Mouse (Mus musculus) mouse trophoblast stem cell (cell line): ENCODE measurements around the gene Fstl4.

ENCODE experiments used
- in situ Hi-C, 2 experiments: fragments of 300-500 bp; cut with MseI, MboI; formaldehyde crosslinking; loops; 2 replicates in 1 of 2; 3 replicates in 1 of 2; pipeline ENCODE4 v1.15.1; 2025

Gene Fstl4

GRCm38 (mm10) chr11:52767921-52768320 is 3.5 kb downstream of the Fstl4 start:
- in situ Hi-C loops: loop anchor here in 1 of 2 experiments (10.0 kb wide), 1 partner anchor 343 kb away; no protein-coding TSS in a partner anchor

GRCm38 (mm10) chr11:52773073-52773472 is 8.6 kb downstream of the Fstl4 start:
- in situ Hi-C loops: no loop called here

DNA sequence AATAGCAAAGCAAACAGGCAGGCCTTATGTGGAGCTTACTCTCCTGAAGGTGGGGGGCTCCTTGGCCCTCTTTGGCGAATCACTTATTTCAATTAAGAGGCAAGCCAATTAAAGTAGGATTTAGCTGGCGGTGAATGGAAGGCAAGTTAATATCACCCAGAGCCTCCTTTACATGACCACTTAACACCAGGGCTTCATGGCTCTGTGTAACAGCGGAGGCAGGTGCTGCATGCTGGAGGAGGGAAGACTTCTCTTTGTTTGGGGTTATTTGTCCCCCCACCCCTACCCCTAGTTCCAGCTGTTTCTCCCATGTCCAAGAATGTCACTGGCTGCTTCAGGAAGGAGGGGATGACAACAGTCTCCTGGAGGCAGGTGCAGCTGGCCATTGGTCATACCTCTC is 10.9 kb downstream of the Fstl4 start:
- in situ Hi-C loops: no loop called here

- in situ Hi-C loops: no loop called here
Observed at GRCm38 (mm10) chr11:52782426-52782825, 18.0 kb downstream of the Fstl4 start.

DNA sequence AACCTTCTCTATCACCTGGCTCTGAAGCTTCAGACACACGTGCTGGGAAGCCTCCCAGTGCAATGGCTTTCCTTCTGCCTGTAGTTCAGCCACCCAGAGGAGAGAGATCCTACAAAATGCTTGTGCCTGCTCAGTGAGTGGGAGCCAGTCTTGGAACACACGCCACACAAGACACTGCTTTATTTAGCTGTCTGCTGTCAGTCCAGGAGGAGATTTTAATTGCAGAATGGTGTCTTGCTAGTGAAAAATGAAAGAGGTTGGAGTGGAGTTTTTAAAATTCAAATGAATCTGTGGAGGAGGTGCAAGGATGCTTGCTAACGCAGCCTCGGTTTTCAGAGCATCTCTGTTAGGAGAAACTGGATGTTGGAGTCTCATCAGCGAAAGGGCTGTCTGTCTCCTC is 29.9 kb downstream of the Fstl4 start:
- in situ Hi-C loops: no loop called here

DNA sequence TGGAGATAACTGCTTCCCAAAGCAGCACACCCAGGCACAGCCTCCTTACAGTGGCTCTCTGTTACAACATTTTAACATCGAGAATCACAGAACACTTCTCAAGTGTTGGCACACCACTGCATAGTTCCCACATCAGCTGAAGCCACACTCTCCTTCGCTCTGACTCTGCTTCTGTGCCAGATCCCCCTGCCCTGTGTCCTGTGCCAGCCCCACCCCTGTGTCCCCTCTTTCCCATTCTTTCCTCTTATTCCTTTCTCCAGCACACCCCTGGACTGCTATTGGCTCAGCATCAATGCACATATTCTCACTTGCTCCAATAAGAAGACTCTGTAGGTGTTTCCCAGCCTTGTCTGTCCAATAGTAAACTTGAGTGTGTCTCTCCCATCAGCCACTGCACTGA is 45.1 kb downstream of the Fstl4 start:
- in situ Hi-C loops: no loop called here

- in situ Hi-C loops: no loop called here
Observed at GRCm38 (mm10) chr11:52816004-52816403, 51.6 kb downstream of the Fstl4 start.

GRCm38 (mm10) chr11:52820336-52820905 is 56.0 kb downstream of the Fstl4 start:
- in situ Hi-C loops: no loop called here

GRCm38 (mm10) chr11:52826591-52826990 is 62.2 kb downstream of the Fstl4 start:
- in situ Hi-C loops: no loop called here

GRCm38 (mm10) chr11:52831631-52832310 is 67.3 kb downstream of the Fstl4 start:
- in situ Hi-C loops: no loop called here

DNA sequence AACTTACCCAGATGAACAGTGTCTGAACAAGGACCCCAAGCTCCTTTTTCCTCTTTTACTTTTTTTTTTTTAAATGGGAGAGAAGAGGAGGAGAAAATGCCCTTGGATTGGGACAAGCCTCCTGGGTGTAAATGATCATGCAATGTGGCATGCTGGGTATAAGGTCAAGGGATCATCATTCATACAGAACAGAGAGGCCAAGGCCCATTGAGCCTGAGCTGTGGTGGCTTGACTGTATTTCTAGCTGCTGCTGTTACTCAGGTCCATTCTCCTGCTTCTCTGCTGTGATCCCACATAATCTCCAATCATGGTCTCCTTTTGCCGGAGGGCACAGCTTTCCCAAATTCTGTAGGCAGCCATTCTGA is 67.9 kb downstream of the Fstl4 start:
- in situ Hi-C loops: no loop called here

GRCm38 (mm10) chr11:52848691-52849090 is 84.3 kb downstream of the Fstl4 start:
- in situ Hi-C loops: no loop called here

- in situ Hi-C loops: no loop called here
Observed at GRCm38 (mm10) chr11:52850071-52850470, 85.6 kb downstream of the Fstl4 start.

GRCm38 (mm10) chr11:52872846-52873512 is 108.5 kb downstream of the Fstl4 start:
- in situ Hi-C loops: no loop called here

- in situ Hi-C loops: no loop called here
Observed at GRCm38 (mm10) chr11:52875916-52876765, 111.7 kb downstream of the Fstl4 start.

DNA sequence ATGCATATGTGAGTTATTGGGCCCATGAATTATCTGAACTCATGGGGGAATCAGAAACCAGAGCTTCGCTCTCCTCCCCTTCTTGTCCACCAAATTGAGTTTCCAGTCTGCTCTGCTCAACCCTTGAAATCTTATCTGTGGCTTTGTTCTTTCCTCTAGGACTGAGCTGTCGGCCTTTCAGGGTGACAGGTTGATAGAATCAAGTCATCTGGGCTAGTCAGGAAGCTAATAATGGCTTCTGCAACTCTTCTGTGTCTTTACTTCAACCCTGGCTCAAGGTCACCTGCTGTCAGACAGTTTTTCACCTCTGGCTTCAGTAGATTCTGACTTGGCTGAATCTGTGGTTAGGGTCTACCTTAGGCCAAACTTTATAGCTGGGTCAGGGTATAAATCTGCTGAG is 113.2 kb downstream of the Fstl4 start:
- in situ Hi-C loops: no loop called here

- in situ Hi-C loops: no loop called here
Observed at GRCm38 (mm10) chr11:52879958-52880357, 115.5 kb downstream of the Fstl4 start.

DNA sequence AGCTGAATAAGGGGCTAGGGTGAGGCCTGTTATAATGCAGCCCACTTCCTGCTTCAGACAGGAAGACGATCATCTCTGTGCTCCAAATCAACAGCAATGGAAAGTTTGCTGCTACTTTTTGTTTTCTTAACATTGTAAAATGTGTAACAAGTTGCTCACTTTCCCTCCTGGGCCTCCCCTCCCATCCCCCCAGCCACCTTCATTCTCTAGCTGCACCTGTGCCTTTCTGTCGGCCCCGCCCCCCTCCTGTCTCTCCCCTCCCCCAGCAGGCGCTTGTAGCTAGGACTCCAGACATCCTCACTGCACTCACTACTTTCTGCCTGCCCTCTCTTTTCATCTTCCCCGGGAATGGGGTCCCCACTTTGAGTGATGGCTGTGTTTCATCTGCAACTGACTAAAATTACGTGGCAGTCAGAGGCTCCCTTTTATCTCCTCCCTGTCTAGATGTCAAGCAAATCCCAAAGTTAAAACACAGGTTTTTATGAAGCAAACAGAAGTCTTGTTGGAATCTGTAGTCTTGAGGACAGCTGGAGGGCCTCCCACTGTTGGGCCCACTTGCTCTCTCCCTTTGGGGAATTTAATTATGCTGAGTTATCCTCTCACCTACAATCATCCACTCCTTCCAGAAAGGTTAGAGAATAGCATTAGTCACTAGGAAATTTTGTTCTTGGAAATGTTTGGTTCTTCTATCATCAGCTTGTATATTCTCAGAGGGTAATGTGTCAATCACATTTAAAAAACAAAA is 122.3 kb downstream of the Fstl4 start:
- in situ Hi-C loops: no loop called here

DNA sequence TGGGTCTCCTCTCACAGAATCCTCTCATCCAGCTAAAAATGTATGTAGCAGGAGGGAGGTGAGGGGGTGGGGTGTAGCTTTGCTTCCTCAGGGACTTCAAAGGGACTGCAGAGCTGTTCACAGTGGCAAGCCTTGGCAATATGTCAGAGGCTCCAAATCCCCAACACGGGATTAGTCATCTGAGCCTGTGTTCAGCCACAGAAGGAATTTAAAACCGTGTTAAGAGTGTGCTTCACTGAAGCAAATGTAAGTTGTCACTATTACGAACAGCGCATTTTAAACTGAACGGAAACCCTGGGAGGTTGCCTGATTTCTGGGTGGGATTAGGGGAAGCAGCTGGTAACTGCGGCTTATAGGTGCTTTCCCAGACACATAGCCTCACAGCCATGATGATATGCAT is 123.7 kb downstream of the Fstl4 start:
- in situ Hi-C loops: no loop called here

DNA sequence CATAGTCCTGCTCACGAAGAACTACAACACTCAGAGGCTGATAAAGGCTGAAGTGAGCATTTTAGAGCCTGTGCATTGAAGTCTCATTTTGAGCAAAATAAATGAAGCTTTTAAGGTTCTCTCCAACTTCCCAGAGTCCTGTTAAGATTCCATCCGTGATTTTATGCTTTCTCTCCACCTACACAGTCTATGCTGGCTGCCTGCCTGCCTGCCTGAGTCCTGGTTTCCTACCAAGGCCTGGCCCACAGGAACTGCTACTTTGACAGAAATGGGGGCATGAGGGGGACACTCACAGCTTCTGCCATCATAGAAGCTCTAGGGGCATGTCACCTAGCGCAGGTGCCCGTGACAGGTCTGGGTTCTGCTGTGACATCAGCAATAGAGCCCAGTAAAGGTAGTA is 125.1 kb downstream of the Fstl4 start:
- in situ Hi-C loops: no loop called here

DNA sequence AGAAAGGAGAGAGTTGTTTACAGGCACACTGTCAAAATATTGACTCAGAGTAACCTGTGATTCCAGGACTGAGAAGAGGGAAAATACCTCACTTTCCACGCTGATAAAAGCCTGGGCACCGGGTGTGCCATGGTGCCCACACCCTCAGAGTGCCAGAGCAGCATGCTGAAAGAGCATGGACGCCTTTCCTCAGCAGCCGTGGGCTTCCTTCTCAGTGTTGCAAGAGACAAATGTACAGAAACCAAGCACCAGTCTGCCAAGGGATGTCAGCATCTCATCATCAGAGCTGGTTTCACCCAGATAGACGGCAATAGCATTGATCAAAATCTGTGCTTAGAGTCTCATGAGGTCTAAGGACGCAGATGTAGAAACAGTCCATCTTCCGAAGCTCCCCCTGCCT is 125.7 kb downstream of the Fstl4 start:
- in situ Hi-C loops: no loop called here

DNA sequence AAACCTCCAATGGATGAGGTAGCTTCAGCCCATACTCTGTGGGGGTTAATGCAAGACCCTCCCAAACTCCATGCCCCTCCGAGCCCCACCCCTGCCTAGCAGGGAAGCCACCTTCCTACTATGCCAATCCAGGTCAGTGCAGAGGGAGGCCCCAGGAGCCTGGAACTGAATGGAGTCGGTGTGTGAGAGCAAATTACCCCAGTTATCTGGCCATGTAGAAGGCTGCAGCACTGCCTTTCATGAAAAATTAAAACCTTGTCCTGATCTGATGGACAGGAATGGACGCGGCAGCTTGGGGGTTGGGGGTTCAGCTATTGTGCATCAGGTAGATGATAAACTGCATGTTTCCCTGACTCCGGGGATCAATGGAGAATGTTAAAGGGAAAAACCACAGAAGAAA is 139.7 kb downstream of the Fstl4 start:
- in situ Hi-C loops: no loop called here
